Mouse (Mus musculus): ENCODE measurements at regions not wholly inside any gene's neighbourhood (a gene's known extent, or its start where the extent isn't known, plus 50 kb on each side); places are given as distances from the start of the nearest gene placed in this dataset.

DNA sequence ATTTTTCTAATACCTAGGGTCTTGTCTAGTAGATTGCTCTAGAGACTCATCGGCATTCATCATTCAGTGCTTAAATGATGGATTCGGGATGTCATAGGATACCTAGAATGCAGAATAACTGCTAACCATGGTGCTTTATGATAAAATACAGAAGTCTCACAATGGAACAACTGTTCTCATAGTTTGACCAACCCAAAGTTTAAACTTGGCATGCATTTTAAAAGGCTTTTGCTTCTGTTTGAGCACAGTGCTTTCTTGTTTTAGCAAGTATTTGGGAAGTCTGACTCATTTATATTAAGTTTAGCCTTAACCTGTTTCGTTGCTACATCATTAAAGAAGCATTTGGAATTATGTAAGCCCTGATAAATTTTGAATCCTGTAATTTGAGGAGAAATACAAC is 64.2 kb upstream of the Itga1 start:
- Histone ChIP-seq H3K4me2 (ENCODE audit: insufficient read depth, low read depth, poor library complexity, severe bottlenecking) (no peak overlapping the region), H3K4me1 (ENCODE audit: control insufficient read depth in 1 of 2, insufficient read depth in 2 of 2) (no peaks in the 10 kb centered on the region), H3K36me3 (replicated peaks in 1 of 2; ENCODE audit: control insufficient read depth in 1 of 2, insufficient read depth in 1 of 2, low read length in 1 of 2) (no peaks in the 10 kb centered on the region), H3K9ac (ENCODE audit: insufficient read depth, low read depth) (no peak overlapping the region), H3K79me2 (replicated peaks; ENCODE audit: control insufficient read depth, extremely low read depth, insufficient read depth, poor library complexity, severe bottlenecking) (no peaks in the 10 kb centered on the region), H3K4me3 (replicated peaks in 1 of 3; ENCODE audit: low read depth in 2 of 3, low read length in 2 of 3, poor library complexity in 1 of 3) (no peak overlapping the region), H3K27ac (ENCODE audit: insufficient read depth, low read depth) (no peak overlapping the region), H3K9me3 (replicated peaks; ENCODE audit: low read length) (no peaks in the 10 kb centered on the region), H3K27me3 (replicated peaks) (no peaks in the 10 kb centered on the region)
- TF ChIP-seq ZMIZ1 (IDR thresholded peaks at IDR 0.05; ENCODE audit: low read depth, low read length) (no peak), NRF1 (IDR thresholded peaks at IDR 0.05; ENCODE audit: low read depth, low read length) (no peak), CTCF (conservative IDR thresholded peaks at IDR 0.05 in 1 of 2, IDR thresholded peaks at IDR 0.05 in 1 of 2; ENCODE audit: low read depth in 2 of 2, low read length in 2 of 2) (no peak), TBP (conservative IDR thresholded peaks at IDR 0.05; ENCODE audit: low read depth, low read length) (no peak), POLR2A (IDR thresholded peaks at IDR 0.05; ENCODE audit: low read depth, low read length) (no peak), ZKSCAN1 (IDR thresholded peaks at IDR 0.05; ENCODE audit: borderline replicate concordance, low read depth, low read length) (no peak), USF1 (IDR thresholded peaks at IDR 0.05; ENCODE audit: low read depth, low read length) (no peak), NELFE (IDR thresholded peaks at IDR 0.05; ENCODE audit: low read depth, low read length) (no peak), CHD2 (IDR thresholded peaks at IDR 0.05; ENCODE audit: low read length) (no peak), E2F4 (IDR thresholded peaks at IDR 0.05; ENCODE audit: insufficient replicate concordance, low read depth, low read length) (no peak), POLR2AphosphoS2 (IDR thresholded peaks at IDR 0.05; ENCODE audit: low read depth, low read length) (no peak), EP300 (IDR thresholded peaks at IDR 0.05; ENCODE audit: low read length) (no peak), SIN3A (IDR thresholded peaks at IDR 0.05; ENCODE audit: low read length) (no peak)
- in situ Hi-C loops (cut with MboI; ENCODE audit: low pct_ligation_motif_present, low pct_unique_long_range_greater_than_20kb, low sequenced_read_pairs) (loop anchor here (25.0 kb wide), 1 partner anchor 179 kb away; no protein-coding TSS in a partner anchor), dilution Hi-C loops (cut with MboI; ENCODE audit: extremely low pct_ligation_motif_present, extremely low pct_unique_long_range_greater_than_20kb, low sequenced_read_pairs) (no loop called here)
- DNase-seq (ENCODE audit: extremely low read depth) = no peak

DNA sequence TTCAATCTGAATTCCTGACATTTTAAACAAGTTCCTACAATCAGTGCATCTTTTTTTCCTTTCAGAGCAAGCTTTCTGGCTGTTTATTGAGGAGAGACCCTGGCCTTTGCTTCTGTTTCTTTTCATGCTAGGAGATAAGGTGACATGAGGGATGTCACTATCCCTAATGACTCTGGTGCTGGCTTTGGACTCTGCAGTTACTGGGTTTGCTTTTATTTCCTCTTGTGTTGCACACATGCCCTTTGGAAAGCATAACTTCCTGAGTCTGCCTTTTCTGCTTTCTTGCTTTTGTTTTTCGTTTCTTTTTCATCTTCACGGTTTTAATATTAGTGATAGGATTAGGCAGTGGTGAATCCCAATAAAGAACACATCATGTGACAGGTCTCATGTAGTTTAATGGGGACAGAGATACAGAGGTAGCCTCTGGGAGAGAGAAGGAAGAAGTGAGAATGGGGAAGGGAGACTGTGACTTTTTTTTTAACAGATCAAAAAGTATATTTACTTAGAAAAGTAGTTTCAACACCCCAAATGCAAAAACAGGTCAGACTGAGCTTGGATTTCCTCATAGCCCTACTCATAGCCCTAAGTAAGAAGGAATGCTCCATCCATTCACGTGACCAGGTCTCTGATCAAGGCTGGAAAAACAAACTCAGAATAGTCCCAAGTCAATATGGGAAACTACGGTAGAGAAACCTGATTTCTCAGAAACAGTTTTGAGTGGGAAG is 61.1 kb upstream of the Itga1 start:
- Histone ChIP-seq H3K27ac (ENCODE audit: insufficient read depth, low read depth) (no peak overlapping the region), H3K27me3 (replicated peaks) (no peaks in the 10 kb centered on the region), H3K4me3 (replicated peaks in 1 of 3; ENCODE audit: low read depth in 2 of 3, low read length in 2 of 3, poor library complexity in 1 of 3) (no peak overlapping the region), H3K9me3 (replicated peaks; ENCODE audit: low read length) (no peaks in the 10 kb centered on the region), H3K79me2 (replicated peaks; ENCODE audit: control insufficient read depth, extremely low read depth, insufficient read depth, poor library complexity, severe bottlenecking) (no peaks in the 10 kb centered on the region), H3K4me1 (ENCODE audit: control insufficient read depth in 1 of 2, insufficient read depth in 2 of 2) (no peaks in the 10 kb centered on the region), H3K4me2 (ENCODE audit: insufficient read depth, low read depth, poor library complexity, severe bottlenecking) (no peak overlapping the region), H3K9ac (ENCODE audit: insufficient read depth, low read depth) (no peak overlapping the region), H3K36me3 (replicated peaks in 1 of 2; ENCODE audit: control insufficient read depth in 1 of 2, insufficient read depth in 1 of 2, low read length in 1 of 2) (no peaks in the 10 kb centered on the region)
- dilution Hi-C loops (cut with MboI; ENCODE audit: extremely low pct_ligation_motif_present, extremely low pct_unique_long_range_greater_than_20kb, low sequenced_read_pairs) = no loop called here
- DNase-seq (ENCODE audit: extremely low read depth) = no peak
- in situ Hi-C loops (cut with MboI; ENCODE audit: low pct_ligation_motif_present, low pct_unique_long_range_greater_than_20kb, low sequenced_read_pairs) = loop anchor here (25.0 kb wide), 1 partner anchor 176 kb away; no protein-coding TSS in a partner anchor
- no peak for TF ChIP-seq RCOR1 (conservative IDR thresholded peaks at IDR 0.05; ENCODE audit: low read depth, low read length)
- TF ChIP-seq POLR2AphosphoS2 (IDR thresholded peaks at IDR 0.05; ENCODE audit: low read depth, low read length) = no peak

DNA sequence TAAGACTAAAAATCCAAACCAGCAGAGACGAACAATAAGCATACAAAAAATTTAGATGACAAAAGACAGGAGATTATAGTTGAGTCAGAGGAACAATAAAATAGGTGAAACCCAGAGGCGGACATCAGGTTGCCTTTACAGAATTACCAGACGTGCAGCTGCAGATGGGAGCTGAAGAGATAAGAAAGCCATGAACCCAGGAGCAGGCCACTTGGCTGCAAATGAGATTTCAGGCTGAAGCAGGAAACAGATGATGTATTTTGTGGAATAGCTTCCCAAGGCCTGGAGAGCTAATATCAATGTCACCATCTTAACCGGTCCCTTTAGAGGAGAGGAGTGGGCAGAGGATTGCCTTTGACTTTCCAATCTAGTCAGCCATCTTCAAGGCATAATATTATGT is 57.6 kb upstream of the Itga1 start:
- Histone ChIP-seq H3K27me3 (replicated peaks) (no peaks in the 10 kb centered on the region), H3K36me3 (replicated peaks in 1 of 2; ENCODE audit: control insufficient read depth in 1 of 2, insufficient read depth in 1 of 2, low read length in 1 of 2) (no peaks in the 10 kb centered on the region), H3K9ac (ENCODE audit: insufficient read depth, low read depth) (no peak overlapping the region), H3K4me3 (replicated peaks in 1 of 3; ENCODE audit: low read depth in 2 of 3, low read length in 2 of 3, poor library complexity in 1 of 3) (no peak overlapping the region), H3K4me2 (ENCODE audit: insufficient read depth, low read depth, poor library complexity, severe bottlenecking) (no peak overlapping the region), H3K27ac (ENCODE audit: insufficient read depth, low read depth) (no peak overlapping the region), H3K9me3 (replicated peaks; ENCODE audit: low read length) (no peaks in the 10 kb centered on the region), H3K79me2 (replicated peaks; ENCODE audit: control insufficient read depth, extremely low read depth, insufficient read depth, poor library complexity, severe bottlenecking) (no peaks in the 10 kb centered on the region), H3K4me1 (ENCODE audit: control insufficient read depth in 1 of 2, insufficient read depth in 2 of 2) (no peaks in the 10 kb centered on the region)
- no peak for TF ChIP-seq TBP (conservative IDR thresholded peaks at IDR 0.05; ENCODE audit: low read depth, low read length)
- TF ChIP-seq GABPA (IDR thresholded peaks at IDR 0.05; ENCODE audit: insufficient replicate concordance, low read depth, low read length) = no peak
- TF ChIP-seq NELFE (IDR thresholded peaks at IDR 0.05; ENCODE audit: low read depth, low read length) = no peak
- no peak for TF ChIP-seq NRF1 (IDR thresholded peaks at IDR 0.05; ENCODE audit: low read depth, low read length)
- no peak for TF ChIP-seq SIN3A (IDR thresholded peaks at IDR 0.05; ENCODE audit: low read length)
- TF ChIP-seq EP300 (IDR thresholded peaks at IDR 0.05; ENCODE audit: low read length) = no peak
- TF ChIP-seq ELF1 (IDR thresholded peaks at IDR 0.05; ENCODE audit: low read depth, low read length) = no peak
- TF ChIP-seq POLR2AphosphoS2 (IDR thresholded peaks at IDR 0.05; ENCODE audit: low read depth, low read length) = no peak
- TF ChIP-seq IRF4 (IDR thresholded peaks at IDR 0.05; ENCODE audit: low read depth, low read length) = no peak
- in situ Hi-C loops (cut with MboI; ENCODE audit: low pct_ligation_motif_present, low pct_unique_long_range_greater_than_20kb, low sequenced_read_pairs) = loop anchor here (25.0 kb wide), 1 partner anchor 172 kb away; no protein-coding TSS in a partner anchor
- dilution Hi-C loops (cut with MboI; ENCODE audit: extremely low pct_ligation_motif_present, extremely low pct_unique_long_range_greater_than_20kb, low sequenced_read_pairs) = no loop called here
- no peak for DNase-seq (ENCODE audit: extremely low read depth)
